Mouse (Mus musculus) hindbrain, embryonic 14.5 days (tissue): ENCODE measurements around the gene Vps8. TPM values are rescaled to one million over a fixed set of nuclear protein-coding genes. Genes with fewer than 3 reads are reported as not detected.
A peak's percentile ranks its signal among the peaks of the same experiment; 100 is the strongest.

ENCODE experiments used
- ATAC-seq: fragments of 200-750 bp; cut with Nextera tagmentation; 2 replicates; pipeline ENCODE4 v1.8.0; 2017; ENCODE audit warnings: moderate number of reproducible peaks, mild to moderate bottlenecking, moderate TSS enrichment, moderate library complexity; ENCODE audit not compliant: low FRiP score
- DNase-seq: peaks from one replicate; pipeline ENCODE4 v3.0.0-alpha.2; 2015; ENCODE audit warnings: low spot score
- H3K27ac ChIP-seq: fragments of 300-500 bp; sonication (generic); 2 replicates; pipeline ENCODE4 v1.5.1; 2014; ENCODE audit warnings: mild to moderate bottlenecking, moderate library complexity
- H3K27me3 ChIP-seq: fragments of 300-500 bp; sonication (generic); 2 replicates; pipeline ENCODE4 v1.6.1; 2014; ENCODE audit warnings: mild to moderate bottlenecking, low read length, mixed read lengths; ENCODE audit not compliant: control insufficient read depth, insufficient read depth
- H3K36me3 ChIP-seq: fragments of 300-500 bp; sonication (generic); replicated peaks from 2 replicates; pipeline ENCODE4 v1.6.1; 2014; ENCODE audit not compliant: control insufficient read depth, insufficient read depth
- H3K4me1 ChIP-seq: fragments of 300-500 bp; sonication (generic); replicated peaks from 2 replicates; pipeline ENCODE4 v1.6.1; 2014; ENCODE audit warnings: antibody characterized with exemption, low read length, mixed read lengths; ENCODE audit not compliant: control insufficient read depth, insufficient read depth
- H3K4me2 ChIP-seq: fragments of 300-500 bp; sonication (generic); replicated peaks from 2 replicates; pipeline ENCODE4 v1.6.1; 2014; ENCODE audit warnings: mild to moderate bottlenecking, moderate library complexity
- H3K4me3 ChIP-seq: fragments of 300-500 bp; sonication (generic); replicated peaks from 2 replicates; pipeline ENCODE4 v1.5.1; 2014; ENCODE audit warnings: mild to moderate bottlenecking, low read length
- H3K9ac ChIP-seq: fragments of 300-500 bp; sonication (generic); 2 replicates; pipeline ENCODE4 v1.6.1; 2014
- H3K9me3 ChIP-seq: fragments of 300-500 bp; sonication (generic); 2 replicates; pipeline ENCODE4 v1.6.1; 2016; ENCODE audit warnings: low read length; ENCODE audit not compliant: control insufficient read depth
- WGBS: fragments of 180-500 bp; shearing (Covaris S2); extraction: QIAGEN DNeasy Blood & Tissue Kit; methylation state at CpG from one replicate; pipeline ENCODE4 v1.1.7; 2014; 5-methylcytosine and 5-hydroxymethylcytosine counted together
- polyA plus RNA-seq: library from polyadenylated mRNA; unstranded; fragments of >200 nt; fragmentation: Nextera tagmentation; extraction: Ambion mirVana; gene quantifications from 2 replicates; pipeline ENCODE4 v1.2.1, GENCODE M21; 2014

The Vps8 gene
- polyA plus RNA-seq, 1 experiment from 2014 or later, result 37.0 TPM

- no peak overlapping the region for H3K4me2 ChIP-seq
- no peak overlapping the region for H3K4me3 ChIP-seq
- ATAC-seq (no peak), DNase-seq (no peak)
- H3K4me1 ChIP-seq, result no peaks in the 10 kb centered on the region
- no peak overlapping the region for H3K27ac ChIP-seq
- H3K27me3 ChIP-seq, result no peaks in the 10 kb centered on the region
- no peaks in the 10 kb centered on the region for H3K36me3 ChIP-seq
- 41% methylated on average over 11 of the region's 11 CpGs for WGBS
- no peaks in the 10 kb centered on the region for H3K9me3 ChIP-seq
- H3K9ac ChIP-seq, result no peak overlapping the region
These were observed 40.6 kb upstream of the Vps8 start for GRCm38 (mm10) chr16:21382152-21382911.

- no peak for ATAC-seq
- DNase-seq, result no peak
- Histone ChIP-seq H3K27me3 (no peaks in the 10 kb centered on the region), H3K36me3 (no peaks in the 10 kb centered on the region), H3K27ac (no peak overlapping the region), H3K9ac (no peak overlapping the region), H3K4me1 (no peaks in the 10 kb centered on the region), H3K4me2 (no peak overlapping the region), H3K9me3 (no peaks in the 10 kb centered on the region), H3K4me3 (no peak overlapping the region)
- WGBS, result 66% methylated on average over 14 of the region's 14 CpGs
These were observed 36.7 kb upstream of the Vps8 start for GRCm38 (mm10) chr16:21385926-21386881.

- no peaks in the 10 kb centered on the region for H3K9me3 ChIP-seq
- no peaks in the 10 kb centered on the region for H3K36me3 ChIP-seq
- 29% methylated on average over 3 of the region's 3 CpGs for whole genome bisulfite sequencing
- no peak overlapping the region for H3K27ac ChIP-seq
- H3K4me1 ChIP-seq, result no peaks in the 10 kb centered on the region
- DNase-seq (no peak), ATAC-seq (no peak)
- no peak overlapping the region for H3K9ac ChIP-seq
- H3K27me3 ChIP-seq, result no peaks in the 10 kb centered on the region
- no peak overlapping the region for H3K4me2 ChIP-seq
- no peak overlapping the region for H3K4me3 ChIP-seq
These were observed 33.6 kb upstream of the Vps8 start for GRCm38 (mm10) chr16:21389316-21389715.

GRCm38 (mm10) chr16:21390744-21391143, 32.2 kb upstream of the Vps8 start:
- Histone ChIP-seq H3K9me3 (no peaks in the 10 kb centered on the region), H3K27me3 (no peaks in the 10 kb centered on the region), H3K4me3 (no peak overlapping the region), H3K4me2 (no peak overlapping the region), H3K36me3 (no peaks in the 10 kb centered on the region), H3K27ac (no peak overlapping the region), H3K4me1 (peaks cover 11% of the 10 kb centered on the region), H3K9ac (no peak overlapping the region)
- no peak for ATAC-seq
- DNase-seq, result no peak
- WGBS, result 44% methylated on average over 5 of the region's 5 CpGs

GRCm38 (mm10) chr16:21392099-21392498, 30.8 kb upstream of the Vps8 start:
- Histone ChIP-seq H3K4me3 (no peak overlapping the region), H3K9ac (no peak overlapping the region), H3K4me2 (no peak overlapping the region), H3K36me3 (no peaks in the 10 kb centered on the region), H3K4me1 (peaks cover 21% of the 10 kb centered on the region), H3K27ac (peak overlapping the region; percentile 60), H3K27me3 (no peaks in the 10 kb centered on the region), H3K9me3 (no peaks in the 10 kb centered on the region)
- 65% methylated on average over 6 of the region's 6 CpGs for WGBS
- DNase-seq, result no peak
- ATAC-seq, result no peak

- no peak overlapping the region for H3K4me2 ChIP-seq
- H3K27ac ChIP-seq, result peak overlapping the region; percentile 60
- WGBS, result 30% methylated on average over 9 of the region's 9 CpGs
- ATAC-seq (peak; percentile 81), DNase-seq (peak; percentile 92)
- no peaks in the 10 kb centered on the region for H3K36me3 ChIP-seq
- H3K4me3 ChIP-seq, result no peak overlapping the region
- H3K9me3 ChIP-seq, result no peaks in the 10 kb centered on the region
- no peaks in the 10 kb centered on the region for H3K27me3 ChIP-seq
- peaks cover 25% of the 10 kb centered on the region for H3K4me1 ChIP-seq
- no peak overlapping the region for H3K9ac ChIP-seq
These were observed 30.3 kb upstream of the Vps8 start for GRCm38 (mm10) chr16:21392517-21393112.

- H3K36me3 ChIP-seq, result no peaks in the 10 kb centered on the region
- H3K27me3 ChIP-seq, result no peaks in the 10 kb centered on the region
- DNase-seq, result no peak
- whole genome bisulfite sequencing, result 25% methylated on average over 7 of the region's 7 CpGs
- no peak overlapping the region for H3K4me3 ChIP-seq
- peaks cover 39% of the 10 kb centered on the region for H3K4me1 ChIP-seq
- H3K9ac ChIP-seq, result peak overlapping the region; percentile 38; the same call in 1 of the 2 replicates
- ATAC-seq, result peak; percentile 10; the same call in 1 of the 2 replicates
- no peak overlapping the region for H3K4me2 ChIP-seq
- H3K27ac ChIP-seq, result peak overlapping the region; percentile 69
- no peaks in the 10 kb centered on the region for H3K9me3 ChIP-seq
These were observed 27.4 kb upstream of the Vps8 start for GRCm38 (mm10) chr16:21395546-21395945.

- Histone ChIP-seq H3K4me1 (peaks cover 39% of the 10 kb centered on the region), H3K9me3 (no peaks in the 10 kb centered on the region), H3K27ac (peak overlapping the region; percentile 83; the same call in 1 of the 2 replicates), H3K27me3 (no peaks in the 10 kb centered on the region), H3K4me2 (no peak overlapping the region), H3K36me3 (no peaks in the 10 kb centered on the region), H3K9ac (peak overlapping the region; percentile 35; the same call in 1 of the 2 replicates), H3K4me3 (no peak overlapping the region)
- WGBS, result 44% methylated on average over 5 of the region's 5 CpGs
- no peak; the same call in 1 of the 2 replicates for ATAC-seq
- DNase-seq, result no peak
These were observed 25.2 kb upstream of the Vps8 start for GRCm38 (mm10) chr16:21397681-21398080.
